Mouse (Mus musculus) ES-E14 (cell line): ENCODE measurements around the gene Dlgap4.

ENCODE experiments used
- CHD2 ChIP-seq: IDR thresholded peaks from 2 replicates; pipeline ENCODE4 v1.6.1; 2014; ENCODE audit warnings: mild to moderate bottlenecking, low read depth, low read length, inconsistent platforms
- MAFK ChIP-seq: IDR thresholded peaks from 2 replicates; pipeline ENCODE4 v1.6.1; 2014; ENCODE audit warnings: mild to moderate bottlenecking, low read depth, low read length, inconsistent platforms; ENCODE audit not compliant: insufficient read depth
- ZC3H11A ChIP-seq: IDR thresholded peaks from 2 replicates; pipeline ENCODE4 v1.6.1; 2012; ENCODE audit warnings: low read depth, mild to moderate bottlenecking, inconsistent platforms, low read length, borderline replicate concordance
- ZNF384 ChIP-seq: IDR thresholded peaks from 2 replicates; pipeline ENCODE4 v1.6.1; 2012; ENCODE audit warnings: low read depth, low read length, inconsistent platforms

DNA sequence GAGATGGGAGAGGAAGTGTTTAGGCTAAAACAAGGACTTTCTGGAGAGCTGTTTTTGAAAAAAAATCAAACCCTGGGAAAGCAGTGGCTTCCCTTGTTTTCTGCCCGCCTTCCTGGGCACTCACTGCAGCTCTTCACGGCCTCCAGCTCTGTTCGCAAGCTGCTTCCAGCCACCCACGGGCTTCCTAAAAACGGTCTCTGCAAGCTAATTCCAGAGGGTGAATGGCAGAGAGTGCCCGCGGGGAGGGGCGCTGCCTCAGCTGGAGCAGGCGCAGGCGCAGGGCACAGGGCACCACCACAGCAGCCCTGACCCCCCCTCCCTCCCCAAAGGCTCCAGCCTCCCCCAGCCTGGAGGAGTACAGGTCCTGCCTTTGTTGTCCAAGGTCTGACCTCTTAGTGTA, 32.3 kb upstream of the Dlgap4 start:
- TF ChIP-seq ZC3H11A (no peak), ZNF384 (no peak), CHD2 (no peak), MAFK (no peak)
